Mouse (Mus musculus): ENCODE data around the gene Fbxo24. TPM values are rescaled to one million over a fixed set of nuclear protein-coding genes. Genes with fewer than 3 reads are reported as not detected.

Fbxo24 gene
- polyA plus RNA-seq, 1 experiment from 2014 or later = 0.16 TPM

GRCm38 (mm10) chr5:137570181-137570580 is 58.6 kb downstream of the Fbxo24 start:
- H3K4me3 ChIP-seq (replicated peaks) = no peak overlapping the region
- no peaks in the 10 kb centered on the region for H3K9me3 ChIP-seq (replicated peaks)
- no peaks in the 10 kb centered on the region for H3K36me3 ChIP-seq
- H3K4me2 ChIP-seq = no peak overlapping the region
- WGBS = 50% methylated on average over 7 of the region's 7 CpGs
- no peak overlapping the region for H3K27ac ChIP-seq
- H3K9ac ChIP-seq = no peak overlapping the region
- H3K4me1 ChIP-seq = peaks cover 8% of the 10 kb centered on the region
- peaks cover 10% of the 10 kb centered on the region; the same call in 1 of the 2 replicates for H3K27me3 ChIP-seq
- no peak for ATAC-seq (replicated peaks; ENCODE audit: low FRiP score)

- Histone ChIP-seq H3K9me3 (replicated peaks) (no peaks in the 10 kb centered on the region), H3K4me3 (replicated peaks) (no peak within 1 kb of the TSS), H3K9ac (no peak within 1 kb of the TSS), H3K4me2 (no peak within 1 kb of the TSS), H3K36me3 (no peaks in the 10 kb centered on the region), H3K27me3 (peaks cover 9% of the 10 kb centered on the region; the same call in 1 of the 2 replicates), H3K27ac (no peak within 1 kb of the TSS), H3K4me1 (peaks cover 7% of the 10 kb centered on the region)
- ATAC-seq (replicated peaks; ENCODE audit: low FRiP score) = peak; percentile 76
- 30% methylated on average over 9 of the region's 9 CpGs for whole genome bisulfite sequencing
These were observed 59.1 kb downstream of the Fbxo24 start, which contains the start of gene Tfr2 for GRCm38 (mm10) chr5:137569665-137570064. TSS of gene Tfr2 (plus strand) at chr5:137569840.

- 77% methylated on average over 12 of the region's 12 CpGs for WGBS
- Histone ChIP-seq H3K4me3 (replicated peaks) (no peak overlapping the region), H3K27ac (no peak overlapping the region), H3K4me2 (no peak overlapping the region), H3K36me3 (no peaks in the 10 kb centered on the region), H3K9ac (no peak overlapping the region), H3K9me3 (replicated peaks) (no peaks in the 10 kb centered on the region), H3K27me3 (peaks cover 2% of the 10 kb centered on the region; the same call in 1 of the 2 replicates), H3K4me1 (peaks cover under 1% of the 10 kb centered on the region)
- ATAC-seq (replicated peaks; ENCODE audit: low FRiP score) = no peak
These were observed 59.8 kb downstream of the Fbxo24 start for GRCm38 (mm10) chr5:137569031-137569430.

- Histone ChIP-seq H3K9me3 (replicated peaks) (no peaks in the 10 kb centered on the region), H3K27ac (no peak overlapping the region), H3K36me3 (no peaks in the 10 kb centered on the region), H3K4me2 (no peak overlapping the region), H3K9ac (no peak overlapping the region), H3K4me3 (replicated peaks) (no peak overlapping the region), H3K27me3 (no peaks in the 10 kb centered on the region), H3K4me1 (no peaks in the 10 kb centered on the region; the same call in 1 of the 2 replicates)
- WGBS = 76% methylated on average over 8 of the region's 8 CpGs
- no peak for ATAC-seq (replicated peaks; ENCODE audit: low FRiP score)
These were observed 60.5 kb downstream of the Fbxo24 start for GRCm38 (mm10) chr5:137568223-137568798.

GRCm38 (mm10) chr5:137566416-137566815 is 62.4 kb downstream of the Fbxo24 start:
- Histone ChIP-seq H3K27me3 (no peaks in the 10 kb centered on the region), H3K4me1 (no peaks in the 10 kb centered on the region; the same call in 1 of the 2 replicates), H3K27ac (no peak overlapping the region), H3K4me2 (no peak overlapping the region), H3K9ac (no peak overlapping the region), H3K9me3 (replicated peaks) (no peaks in the 10 kb centered on the region), H3K36me3 (no peaks in the 10 kb centered on the region), H3K4me3 (replicated peaks) (no peak overlapping the region)
- 95% methylated on average over 5 of the region's 5 CpGs for WGBS
- no peak for ATAC-seq (replicated peaks; ENCODE audit: low FRiP score)

GRCm38 (mm10) chr5:137565744-137566143 is 63.1 kb downstream of the Fbxo24 start:
- no peaks in the 10 kb centered on the region for H3K27me3 ChIP-seq
- H3K9ac ChIP-seq = no peak overlapping the region
- 74% methylated on average over 6 of the region's 6 CpGs for WGBS
- H3K4me1 ChIP-seq = no peaks in the 10 kb centered on the region; the same call in 1 of the 2 replicates
- no peak overlapping the region for H3K4me3 ChIP-seq (replicated peaks)
- ATAC-seq (replicated peaks; ENCODE audit: low FRiP score) = no peak
- no peak overlapping the region for H3K27ac ChIP-seq
- no peaks in the 10 kb centered on the region for H3K9me3 ChIP-seq (replicated peaks)
- H3K36me3 ChIP-seq = no peaks in the 10 kb centered on the region
- no peak overlapping the region for H3K4me2 ChIP-seq

- H3K9me3 ChIP-seq (replicated peaks) = no peaks in the 10 kb centered on the region
- no peak overlapping the region for H3K4me2 ChIP-seq
- no peak for ATAC-seq (replicated peaks; ENCODE audit: low FRiP score)
- H3K4me3 ChIP-seq (replicated peaks) = no peak overlapping the region
- 76% methylated on average over 10 of the region's 10 CpGs for WGBS
- no peaks in the 10 kb centered on the region for H3K4me1 ChIP-seq
- H3K36me3 ChIP-seq = no peaks in the 10 kb centered on the region
- no peaks in the 10 kb centered on the region for H3K27me3 ChIP-seq
- H3K9ac ChIP-seq = no peak overlapping the region
- H3K27ac ChIP-seq = no peak overlapping the region
These were observed 65.8 kb downstream of the Fbxo24 start for GRCm38 (mm10) chr5:137562965-137563364.

Other genes with a start within 250 kb of the Fbxo24 start
- 0.06 and 0.09 TPM in 2 replicates for gene Zan, start 151.9 kb downstream of the Fbxo24 start, polyA plus RNA-seq (2015; fragmentation: Nextera tagmentation; extraction: Ambion mirVana)
- 55.9 and 57.7 TPM in 2 replicates for gene Pop7, start 126.5 kb downstream of the Fbxo24 start, polyA plus RNA-seq (2015; fragmentation: Nextera tagmentation; extraction: Ambion mirVana)
- 13.2 and 14.7 TPM in 2 replicates for gene Gigyf1, start 110.5 kb downstream of the Fbxo24 start, polyA plus RNA-seq (2015; fragmentation: Nextera tagmentation; extraction: Ambion mirVana)
- gene Epo, start 95.8 kb downstream of the Fbxo24 start, polyA plus RNA-seq (2015; fragmentation: Nextera tagmentation; extraction: Ambion mirVana) = 0.45 TPM in 1 of 2 replicates, not detected in the other
- 337 and 348 TPM in 2 replicates for gene Gnb2, start 95.5 kb downstream of the Fbxo24 start, polyA plus RNA-seq (2015; fragmentation: Nextera tagmentation; extraction: Ambion mirVana)
- 0.40 and 1.8 TPM in 2 replicates for gene Actl6b, start 75.5 kb downstream of the Fbxo24 start, polyA plus RNA-seq (2015; fragmentation: Nextera tagmentation; extraction: Ambion mirVana)
- gene Tfr2, start 59.2 kb downstream of the Fbxo24 start, polyA plus RNA-seq (2015; fragmentation: Nextera tagmentation; extraction: Ambion mirVana) = 0.42 and 0.99 TPM in 2 replicates
- 26.6 and 30.2 TPM in 2 replicates for gene Mospd3, start 27.9 kb downstream of the Fbxo24 start, polyA plus RNA-seq (2015; fragmentation: Nextera tagmentation; extraction: Ambion mirVana)
- 135 and 139 TPM in 2 replicates for gene Pcolce, start 15.2 kb downstream of the Fbxo24 start, polyA plus RNA-seq (2015; fragmentation: Nextera tagmentation; extraction: Ambion mirVana)
- gene Lrch4, start 119 bp upstream of the Fbxo24 start, polyA plus RNA-seq (2015; fragmentation: Nextera tagmentation; extraction: Ambion mirVana) = 47.4 and 50.6 TPM in 2 replicates
- gene Gm20605, start 173 bp upstream of the Fbxo24 start, polyA plus RNA-seq (2015; fragmentation: Nextera tagmentation; extraction: Ambion mirVana) = 10.4 and 13.1 TPM in 2 replicates
- 8.2 and 10.5 TPM in 2 replicates for gene Sap25, start 12.3 kb upstream of the Fbxo24 start, polyA plus RNA-seq (2015; fragmentation: Nextera tagmentation; extraction: Ambion mirVana)
- 0.80 and 0.82 TPM in 2 replicates for gene Irs3, start 16.7 kb upstream of the Fbxo24 start, polyA plus RNA-seq (2015; fragmentation: Nextera tagmentation; extraction: Ambion mirVana)
- 18.9 and 23.1 TPM in 2 replicates for gene Agfg2, start 55.7 kb upstream of the Fbxo24 start, polyA plus RNA-seq (2015; fragmentation: Nextera tagmentation; extraction: Ambion mirVana)
- 1.8 and 2.1 TPM in 2 replicates for gene Nyap1, start 112.6 kb upstream of the Fbxo24 start, polyA plus RNA-seq (2015; fragmentation: Nextera tagmentation; extraction: Ambion mirVana)
- 111 and 126 TPM in 2 replicates for gene Tsc22d4, start 116.7 kb upstream of the Fbxo24 start, polyA plus RNA-seq (2015; fragmentation: Nextera tagmentation; extraction: Ambion mirVana)
- 25.9 and 33.2 TPM in 2 replicates for gene Ppp1r35, start 149.8 kb upstream of the Fbxo24 start, polyA plus RNA-seq (2015; fragmentation: Nextera tagmentation; extraction: Ambion mirVana)
- gene Mepce, start 158.7 kb upstream of the Fbxo24 start, polyA plus RNA-seq (2015; fragmentation: Nextera tagmentation; extraction: Ambion mirVana) = 9.2 and 10.4 TPM in 2 replicates
- 26.6 and 31.8 TPM in 2 replicates for gene Zcwpw1, start 158.8 kb upstream of the Fbxo24 start, polyA plus RNA-seq (2015; fragmentation: Nextera tagmentation; extraction: Ambion mirVana)
- 1.3 and 2.4 TPM in 2 replicates for gene Pilra, start 207.3 kb upstream of the Fbxo24 start, polyA plus RNA-seq (2015; fragmentation: Nextera tagmentation; extraction: Ambion mirVana)
- 0.33 and 0.66 TPM in 2 replicates for gene Pilrb1, start 229.1 kb upstream of the Fbxo24 start, polyA plus RNA-seq (2015; fragmentation: Nextera tagmentation; extraction: Ambion mirVana)
- gene Pilrb2, start 242.8 kb upstream of the Fbxo24 start, polyA plus RNA-seq (2015; fragmentation: Nextera tagmentation; extraction: Ambion mirVana) = 0.54 and 1.1 TPM in 2 replicates